Mouse (Mus musculus) intestine, embryonic 16.5 days (tissue): ENCODE measurements at regions not wholly inside any gene's neighbourhood (a gene's known extent, or its start where the extent isn't known, plus 50 kb on each side); places are given as distances from the start of the nearest gene placed in this dataset.

ENCODE experiments used
- ATAC-seq: fragments of 200-750 bp; cut with Nextera tagmentation; 2 replicates; pipeline ENCODE4 v1.8.0; 2017; ENCODE audit warnings: moderate TSS enrichment, moderate library complexity
- H3K27ac ChIP-seq: fragments of 300-500 bp; sonication (generic); 2 replicates; pipeline ENCODE4 v1.5.1; 2014; ENCODE audit warnings: mild to moderate bottlenecking, low read length
- H3K27me3 ChIP-seq: fragments of 300-500 bp; sonication (generic); replicated peaks from 2 replicates; pipeline ENCODE4 v1.6.1; 2014; ENCODE audit warnings: low read length, control low read depth, mixed read lengths; ENCODE audit not compliant: control insufficient read depth, insufficient read depth
- H3K36me3 ChIP-seq: fragments of 300-500 bp; sonication (generic); 2 replicates; pipeline ENCODE4 v1.6.1; 2014; ENCODE audit warnings: low read length, control low read depth; ENCODE audit not compliant: control insufficient read depth, insufficient read depth
- H3K4me1 ChIP-seq: fragments of 300-500 bp; sonication (generic); 2 replicates; pipeline ENCODE4 v1.6.1; 2014; ENCODE audit warnings: low read length, control low read depth, mixed read lengths; ENCODE audit not compliant: control insufficient read depth, insufficient read depth
- H3K4me2 ChIP-seq: fragments of 300-500 bp; sonication (generic); 2 replicates; pipeline ENCODE4 v1.6.1; 2014; ENCODE audit warnings: low read depth, low read length, control low read depth
- H3K4me3 ChIP-seq: fragments of 300-500 bp; sonication (generic); 2 replicates; pipeline ENCODE4 v1.5.1; 2014; ENCODE audit warnings: mild to moderate bottlenecking, low read length
- H3K9ac ChIP-seq: fragments of 300-500 bp; sonication (generic); 2 replicates; pipeline ENCODE4 v1.6.1; 2014; ENCODE audit warnings: low read depth, low read length
- H3K9me3 ChIP-seq: fragments of 300-500 bp; sonication (generic); 2 replicates; pipeline ENCODE4 v1.6.1; 2016; ENCODE audit warnings: low read length, control low read depth; ENCODE audit not compliant: control insufficient read depth
- WGBS: fragments of 180-500 bp; shearing (Covaris S2); extraction: QIAGEN DNeasy Blood & Tissue Kit; methylation state at CpG from one replicate; pipeline ENCODE4 v1.1.7; 2014; 5-methylcytosine and 5-hydroxymethylcytosine counted together

DNA sequence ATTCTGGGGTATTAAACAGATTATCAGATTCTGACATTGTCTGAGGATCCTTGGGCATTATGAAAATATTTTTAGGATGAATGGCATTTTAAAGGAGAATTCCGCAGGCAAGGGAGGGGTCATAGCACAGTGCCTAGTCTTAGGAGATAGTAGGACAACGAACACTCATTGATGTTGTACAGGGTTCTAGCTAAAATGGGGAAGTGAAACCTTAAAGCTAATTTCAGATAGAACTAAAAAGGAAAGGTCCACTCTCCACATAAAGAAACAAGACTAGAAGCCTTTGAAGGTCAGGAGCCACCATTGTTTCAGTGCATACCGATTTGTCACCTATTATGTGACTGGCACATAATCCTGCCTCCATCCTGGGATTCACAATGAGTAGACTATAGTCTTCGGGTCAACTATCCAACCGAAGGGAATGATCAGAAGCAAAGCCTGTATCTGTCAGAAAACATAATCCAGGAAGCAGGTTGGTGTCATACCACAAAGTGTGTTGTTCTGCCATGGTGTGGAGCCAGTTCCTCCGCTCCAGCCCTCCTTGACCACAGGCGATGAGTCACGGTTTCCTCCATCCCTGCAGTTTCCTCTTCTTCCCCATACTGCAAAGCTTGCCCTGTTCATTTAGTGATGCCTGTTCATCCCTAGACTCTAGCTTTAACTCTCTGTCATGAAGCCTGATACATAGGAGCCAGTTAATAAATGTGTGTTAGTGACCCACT is 110.6 kb downstream of the Tmco5 start:
- Histone ChIP-seq H3K4me1 (no peaks in the 10 kb centered on the region), H3K4me2 (no peak overlapping the region), H3K9me3 (no peaks in the 10 kb centered on the region), H3K4me3 (no peak overlapping the region), H3K9ac (no peak overlapping the region), H3K36me3 (no peaks in the 10 kb centered on the region), H3K27ac (no peak overlapping the region), H3K27me3 (no peaks in the 10 kb centered on the region)
- ATAC-seq: no peak
- 86% methylated on average over 8 of the region's 8 CpGs for WGBS

DNA sequence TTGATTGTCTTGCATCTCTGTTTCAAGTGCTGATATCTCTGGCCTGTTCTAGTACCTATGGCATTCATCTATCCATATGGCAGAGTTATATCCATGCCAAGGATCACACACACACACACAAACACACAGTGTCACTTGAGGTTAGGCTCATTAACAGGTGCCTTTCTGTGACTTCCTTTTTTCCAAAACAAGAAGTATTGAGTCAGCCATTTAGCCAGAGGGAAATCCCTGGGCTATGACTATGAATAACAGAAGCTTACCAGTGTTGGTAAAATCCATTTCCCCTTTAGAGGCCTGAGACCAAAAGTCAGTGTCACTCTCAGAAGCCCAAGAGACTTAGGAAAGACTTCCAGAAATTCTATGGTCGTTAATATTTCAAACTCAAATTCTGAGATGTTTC is 111.6 kb downstream of the Tmco5 start:
- Histone ChIP-seq H3K9ac (no peak overlapping the region), H3K4me2 (no peak overlapping the region), H3K4me1 (no peaks in the 10 kb centered on the region), H3K9me3 (no peaks in the 10 kb centered on the region), H3K27me3 (no peaks in the 10 kb centered on the region), H3K27ac (no peak overlapping the region), H3K4me3 (no peak overlapping the region), H3K36me3 (no peaks in the 10 kb centered on the region)
- ATAC-seq: no peak
- 83% methylated on average over 1 of the region's 1 CpGs for WGBS

DNA sequence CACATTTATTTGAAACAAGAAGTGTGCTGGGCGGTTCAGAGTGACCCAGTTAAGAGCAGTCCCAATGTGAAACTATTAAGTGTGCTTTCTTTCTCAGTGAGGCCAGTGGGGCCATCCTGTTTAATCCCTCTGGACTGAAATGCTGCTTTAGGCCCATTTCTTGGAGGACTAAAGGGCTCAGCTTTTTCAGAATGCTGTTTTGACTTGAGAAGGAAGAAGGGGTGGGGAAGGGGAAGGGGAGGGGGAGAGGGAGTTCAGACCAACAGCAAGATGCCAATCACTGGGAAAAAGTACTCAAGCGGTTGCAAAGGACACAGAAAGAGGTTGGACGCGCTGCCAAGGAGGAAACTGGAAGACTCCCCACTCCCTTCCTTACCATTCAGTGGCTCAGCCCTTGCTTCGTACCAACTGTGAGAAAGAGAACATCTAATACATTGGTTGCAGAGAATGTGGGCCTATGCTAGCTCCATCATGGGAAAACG is 113.1 kb downstream of the Tmco5 start:
- WGBS: 79% methylated on average over 6 of the region's 6 CpGs
- no peak overlapping the region for H3K4me3 ChIP-seq
- H3K4me1 ChIP-seq: no peaks in the 10 kb centered on the region
- H3K9me3 ChIP-seq: no peaks in the 10 kb centered on the region
- H3K9ac ChIP-seq: no peak overlapping the region
- H3K27me3 ChIP-seq: no peaks in the 10 kb centered on the region
- no peaks in the 10 kb centered on the region for H3K36me3 ChIP-seq
- H3K27ac ChIP-seq: no peak overlapping the region
- H3K4me2 ChIP-seq: no peak overlapping the region
- no peak for ATAC-seq

DNA sequence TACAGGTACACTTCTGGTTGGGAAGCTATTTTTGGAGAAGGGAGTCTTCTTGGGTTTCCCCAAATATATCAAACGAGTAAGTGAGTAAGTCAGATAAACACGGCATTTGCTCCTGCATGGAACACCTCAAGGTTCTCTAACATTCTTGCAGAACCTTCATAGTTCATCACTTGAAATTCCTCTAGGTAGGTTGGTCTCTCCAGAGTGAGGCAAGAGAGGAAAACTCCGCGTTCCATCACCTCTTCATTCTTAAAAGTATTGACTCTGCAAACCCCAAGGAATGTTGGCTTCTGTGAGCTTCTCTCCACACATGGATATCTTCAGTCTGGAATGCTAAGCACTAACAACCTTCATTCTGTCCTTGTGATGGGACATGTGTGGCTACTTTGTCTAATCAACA is 115.2 kb downstream of the Tmco5 start:
- WGBS: 78% methylated on average over 4 of the region's 4 CpGs
- Histone ChIP-seq H3K36me3 (no peaks in the 10 kb centered on the region), H3K9ac (no peak overlapping the region), H3K27ac (no peak overlapping the region), H3K4me2 (no peak overlapping the region), H3K4me1 (no peaks in the 10 kb centered on the region), H3K9me3 (no peaks in the 10 kb centered on the region), H3K27me3 (no peaks in the 10 kb centered on the region), H3K4me3 (no peak overlapping the region)
- ATAC-seq: no peak

DNA sequence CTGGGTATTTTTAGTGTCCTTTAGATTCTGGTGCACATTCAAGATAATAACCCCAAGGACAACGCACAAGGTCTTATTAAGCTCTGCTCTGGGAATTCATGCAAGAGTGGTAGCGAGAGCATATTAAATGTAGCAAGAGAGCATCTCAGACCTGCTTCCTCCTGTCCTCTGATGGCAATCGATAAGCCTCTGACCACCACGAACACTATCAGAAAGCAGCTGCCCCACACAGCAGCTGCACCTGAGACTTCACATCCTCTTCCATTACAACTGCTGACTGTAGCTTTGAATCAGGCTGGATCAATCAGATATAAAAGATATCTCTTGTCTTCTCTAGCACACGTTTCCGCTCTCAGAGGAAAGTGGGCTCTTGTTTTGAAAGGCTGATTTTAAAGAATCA is 117.8 kb downstream of the Tmco5 start:
- Histone ChIP-seq H3K27ac (no peak overlapping the region), H3K36me3 (no peaks in the 10 kb centered on the region)
- WGBS: 83% methylated on average over 6 of the region's 6 CpGs

DNA sequence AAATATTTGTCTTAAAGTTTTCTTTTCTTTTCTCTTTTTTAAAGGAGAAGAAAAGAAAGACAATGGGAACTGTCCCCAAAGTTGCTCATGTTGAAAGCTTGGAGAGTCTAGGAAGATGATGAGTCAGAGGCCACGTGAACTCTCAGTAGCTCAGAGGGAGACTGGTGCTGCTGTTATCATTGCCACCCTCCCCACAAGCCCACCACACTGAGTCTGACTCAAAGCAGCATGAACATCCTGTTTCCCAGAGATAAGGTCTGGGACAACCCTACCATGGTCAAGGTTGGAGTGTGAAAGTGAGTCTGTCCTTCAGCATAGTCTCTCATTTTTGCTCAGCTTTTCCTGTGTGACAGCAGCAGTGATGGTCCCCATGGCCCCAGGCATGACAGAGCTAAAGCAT is 120.3 kb downstream of the Tmco5 start:
- Histone ChIP-seq H3K9ac (no peak overlapping the region), H3K36me3 (no peaks in the 10 kb centered on the region), H3K4me2 (no peak overlapping the region), H3K4me1 (no peaks in the 10 kb centered on the region), H3K27me3 (no peaks in the 10 kb centered on the region), H3K9me3 (no peaks in the 10 kb centered on the region), H3K27ac (no peak overlapping the region), H3K4me3 (no peak overlapping the region)
- no peak for ATAC-seq
- WGBS: 74% methylated on average over 1 of the region's 1 CpGs

More for the DNA sequence above, 117.8 kb downstream of the Tmco5 start:
- Histone ChIP-seq H3K4me1 (no peaks in the 10 kb centered on the region), H3K4me2 (no peak overlapping the region), H3K9ac (no peak overlapping the region), H3K27me3 (no peaks in the 10 kb centered on the region), H3K9me3 (no peaks in the 10 kb centered on the region), H3K4me3 (no peak overlapping the region)
- no peak for ATAC-seq

DNA sequence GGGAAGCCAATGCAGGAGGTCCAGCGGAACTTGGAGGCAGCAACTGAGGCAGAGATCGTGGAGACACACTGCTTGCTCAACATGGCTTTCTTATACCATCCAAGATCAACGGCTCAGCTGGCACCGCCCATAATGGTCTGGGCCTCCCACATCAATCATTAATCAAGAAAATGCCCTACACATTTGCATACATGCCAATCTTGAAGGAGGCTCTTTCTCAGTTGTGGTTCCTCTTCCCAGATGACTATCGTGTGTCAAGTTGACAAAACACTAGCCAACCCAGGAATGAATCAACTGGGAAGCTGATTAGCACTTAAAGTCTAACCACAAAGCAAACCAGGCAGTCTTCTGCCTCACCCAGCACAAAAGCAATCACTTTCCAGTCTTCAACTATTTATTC is 121.1 kb downstream of the Tmco5 start:
- no peaks in the 10 kb centered on the region for H3K4me1 ChIP-seq
- no peak overlapping the region for H3K4me2 ChIP-seq
- no peak overlapping the region for H3K9ac ChIP-seq
- H3K4me3 ChIP-seq: no peak overlapping the region
- no peaks in the 10 kb centered on the region for H3K27me3 ChIP-seq
- ATAC-seq: no peak
- no peak overlapping the region for H3K27ac ChIP-seq
- H3K9me3 ChIP-seq: no peaks in the 10 kb centered on the region
- WGBS: 77% methylated on average over 5 of the region's 5 CpGs
- no peaks in the 10 kb centered on the region for H3K36me3 ChIP-seq

DNA sequence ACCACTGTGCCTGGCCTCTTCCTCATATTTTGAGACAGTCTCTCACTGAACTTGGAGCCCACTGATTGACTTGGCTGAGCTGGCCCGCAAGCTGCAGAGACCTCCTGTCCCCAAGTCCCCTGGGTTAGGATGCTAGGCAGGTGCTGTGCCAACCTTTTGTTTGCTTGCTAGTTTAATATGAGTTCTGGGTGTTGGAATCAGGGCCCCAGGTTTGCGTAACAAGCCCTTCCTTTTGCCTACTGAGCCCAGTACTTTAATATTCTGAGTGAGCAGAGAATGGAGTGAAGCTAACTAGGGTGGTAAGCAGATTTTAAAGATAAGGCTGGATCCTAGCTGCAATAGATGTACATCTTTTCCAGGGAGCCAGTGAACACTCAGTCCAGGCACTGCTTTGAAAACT is 117.2 kb upstream of the Spred1 start:
- no peaks in the 10 kb centered on the region for H3K9me3 ChIP-seq
- no peak overlapping the region for H3K4me2 ChIP-seq
- no peak for ATAC-seq
- H3K4me3 ChIP-seq: no peak overlapping the region
- no peak overlapping the region for H3K27ac ChIP-seq
- no peaks in the 10 kb centered on the region for H3K4me1 ChIP-seq
- no peak overlapping the region for H3K9ac ChIP-seq
- H3K36me3 ChIP-seq: no peaks in the 10 kb centered on the region
- no peaks in the 10 kb centered on the region for H3K27me3 ChIP-seq
- WGBS: 92% methylated on average over 2 of the region's 2 CpGs

DNA sequence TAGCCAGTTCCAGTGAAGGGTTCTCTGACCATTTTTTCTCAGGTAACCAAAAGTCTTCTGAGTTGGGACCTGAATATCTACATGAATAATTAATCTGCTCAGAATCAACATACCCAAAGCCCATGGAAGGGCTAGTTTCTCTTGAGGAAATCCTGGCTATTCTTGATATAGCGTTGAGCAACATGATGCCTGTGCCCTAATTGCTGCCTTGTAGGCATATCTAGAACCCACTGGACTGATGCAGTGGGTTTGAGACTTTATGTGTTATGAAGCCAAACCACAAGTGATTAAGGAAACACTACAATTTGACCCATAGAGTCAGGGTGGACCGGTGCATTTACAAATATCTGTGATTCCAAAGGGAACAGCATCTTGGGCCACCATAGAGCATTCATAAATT is 114.3 kb upstream of the Spred1 start:
- no peak for ATAC-seq
- no peaks in the 10 kb centered on the region for H3K27me3 ChIP-seq
- WGBS: 92% methylated on average over 2 of the region's 2 CpGs

DNA sequence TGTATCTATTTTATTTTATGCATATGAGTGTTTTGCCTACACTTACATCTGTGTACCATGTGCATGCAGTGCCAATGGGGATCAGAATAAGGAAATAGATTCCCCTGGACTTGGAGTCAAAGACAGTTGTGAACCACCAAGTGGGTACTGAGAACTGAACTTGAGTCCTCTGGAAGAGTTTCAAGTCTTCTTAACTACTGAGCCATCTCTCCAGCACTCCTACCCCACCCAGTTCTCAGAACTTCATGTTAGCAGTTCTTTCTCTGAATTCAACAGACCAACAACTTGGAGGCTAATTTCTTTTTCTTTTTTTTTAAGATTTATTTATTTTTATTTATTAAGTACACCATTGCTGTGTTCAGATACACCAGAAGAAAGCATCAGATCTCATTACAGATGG is 112.3 kb upstream of the Spred1 start:
- Histone ChIP-seq H3K9me3 (no peaks in the 10 kb centered on the region), H3K27me3 (no peaks in the 10 kb centered on the region), H3K4me3 (no peak overlapping the region), H3K36me3 (no peaks in the 10 kb centered on the region), H3K9ac (no peak overlapping the region), H3K4me2 (no peak overlapping the region), H3K4me1 (no peaks in the 10 kb centered on the region), H3K27ac (no peak overlapping the region)
- ATAC-seq: no peak

More for the DNA sequence above, 114.3 kb upstream of the Spred1 start:
- H3K4me3 ChIP-seq: no peak overlapping the region
- H3K27ac ChIP-seq: no peak overlapping the region
- no peaks in the 10 kb centered on the region for H3K4me1 ChIP-seq
- no peak overlapping the region for H3K9ac ChIP-seq
- H3K9me3 ChIP-seq: no peaks in the 10 kb centered on the region
- H3K4me2 ChIP-seq: no peak overlapping the region
- no peaks in the 10 kb centered on the region for H3K36me3 ChIP-seq
